Mouse (Mus musculus) olfactory bulb, adult 2 months (tissue): Measurements from ENCODE around the gene Cort.

ENCODE experiments used
- CTCF ChIP-seq: fragments of 200-500 bp; IDR thresholded peaks from 2 replicates; pipeline ENCODE4 v1.5.1; 2012; ENCODE audit warnings: low read depth, mild to moderate bottlenecking, low read length, moderate library complexity; ENCODE audit not compliant: insufficient read depth
- POLR2A ChIP-seq: fragments of 200-500 bp; IDR thresholded peaks from 2 replicates; pipeline ENCODE4 v1.6.1; 2012; ENCODE audit warnings: mild to moderate bottlenecking, low read depth, low read length, moderate library complexity; ENCODE audit not compliant: insufficient read depth

- TF ChIP-seq CTCF (no peak), POLR2A (peak; percentile 75; the same call in 1 of the 2 replicates)
These were observed 39.8 kb upstream of the Cort start, which contains the start of gene Pgd for GRCm38 (mm10) chr4:149166215-149166946.
